Mouse (Mus musculus): Measurements from ENCODE around the gene Nkx2-2.

GRCm38 (mm10) chr2:147187061-147187870 is 6.8 kb downstream of the Nkx2-2 start:
- TF ChIP-seq CTCF (IDR thresholded peaks at IDR 0.05; ENCODE audit: extremely low read depth, insufficient read length, insufficient replicate concordance, low read depth, low read length) = no peak
- no peak for TF ChIP-seq POLR2A (IDR thresholded peaks at IDR 0.05; ENCODE audit: low read depth, low read length)
